Mouse (Mus musculus) ES-Bruce4 (cell line): ENCODE measurements around the gene Stra8.

Experiments used
- CTCF ChIP-seq: IDR thresholded peaks from one replicate; pipeline ENCODE4 v1.8.1; 2011; ENCODE audit warnings: low read depth, low read length
- EP300 ChIP-seq: IDR thresholded peaks from 2 replicates; pipeline ENCODE4 v1.6.1; 2011; ENCODE audit warnings: low read depth, low read length; ENCODE audit not compliant: insufficient read depth
- POLR2A ChIP-seq: IDR thresholded peaks from one replicate; pipeline ENCODE4 v1.8.1; 2011; ENCODE audit warnings: low read length; ENCODE audit not compliant: insufficient read depth

- TF ChIP-seq POLR2A (no peak), CTCF (peak; percentile 31), EP300 (0 out of 2 replicates have a peak, but pooled peaks have one; percentile 13)
These were observed 42.2 kb upstream of the Stra8 start, which contains the start of gene Cyren for GRCm38 (mm10) chr6:34877509-34878321.
